Mouse (Mus musculus): Measurements from ENCODE around the gene Ipo11.

The Ipo11 gene

GRCm38 (mm10) chr13:106936256-106937137, at the start of gene Ipo11:
Gene Ipo11 (minus strand): TSS chr13:106936958.
- in situ Hi-C loops (cut with MboI; ENCODE audit: unreplicated experiment in 2 of 2): loop anchor here (25.0 kb wide), 3 partner anchors 951 to 1226 kb away; partner anchors contain the start of genes Ercc8 (in 1 of the 2), Ndufaf2 (in 1 of the 2) and Smim15 (in 1 of the 2)

- in situ Hi-C loops (cut with MboI; ENCODE audit: unreplicated experiment in 2 of 2): no loop called here
These were observed 24.7 kb upstream of the Ipo11 start for GRCm38 (mm10) chr13:106961496-106961895.

- in situ Hi-C loops (cut with MboI; ENCODE audit: unreplicated experiment in 2 of 2): no loop called here
These were observed 23.8 kb upstream of the Ipo11 start for GRCm38 (mm10) chr13:106960557-106960956.

GRCm38 (mm10) chr13:106958286-106958685, 21.5 kb upstream of the Ipo11 start:
- in situ Hi-C loops (cut with MboI; ENCODE audit: unreplicated experiment in 2 of 2): no loop called here

- in situ Hi-C loops (cut with MboI; ENCODE audit: unreplicated experiment in 2 of 2): no loop called here
These were observed 20.8 kb upstream of the Ipo11 start for GRCm38 (mm10) chr13:106957554-106957953.

- in situ Hi-C loops (cut with MboI; ENCODE audit: unreplicated experiment in 2 of 2): no loop called here
These were observed 18.1 kb upstream of the Ipo11 start for GRCm38 (mm10) chr13:106954880-106955279.

- in situ Hi-C loops (cut with MboI; ENCODE audit: unreplicated experiment in 2 of 2): loop anchor here (5.0 to 25.0 kb wide), 7 partner anchors 155 to 1215 kb away; partner anchors contain the start of genes Ercc8 (in 2 of the 2), Ndufaf2 (in 2 of the 2) and Smim15 (in 2 of the 2)
These were observed 10.8 kb upstream of the Ipo11 start for GRCm38 (mm10) chr13:106947583-106947982.

- in situ Hi-C loops (cut with MboI; ENCODE audit: unreplicated experiment in 2 of 2): loop anchor here (5.0 to 25.0 kb wide), 7 partner anchors 155 to 1215 kb away; partner anchors contain the start of genes Ercc8 (in 2 of the 2), Ndufaf2 (in 2 of the 2) and Smim15 (in 2 of the 2)
These were observed 10.1 kb upstream of the Ipo11 start, which contains the start of gene Dimt1 for GRCm38 (mm10) chr13:106946594-106947540. Gene Dimt1 (plus strand): TSS chr13:106947127.

GRCm38 (mm10) chr13:106945518-106945917, 8.8 kb upstream of the Ipo11 start:
- in situ Hi-C loops (cut with MboI; ENCODE audit: unreplicated experiment in 2 of 2): loop anchor here (5.0 to 25.0 kb wide), 7 partner anchors 157 to 1217 kb away; partner anchors contain the start of genes Ercc8 (in 2 of the 2), Ndufaf2 (in 2 of the 2) and Smim15 (in 2 of the 2)

GRCm38 (mm10) chr13:106942721-106943120, 6.0 kb upstream of the Ipo11 start:
- in situ Hi-C loops (cut with MboI; ENCODE audit: unreplicated experiment in 2 of 2): loop anchor here (5.0 to 25.0 kb wide), 8 partner anchors 80 to 1220 kb away; partner anchors contain the start of genes Ercc8 (in 2 of the 2), Ndufaf2 (in 2 of the 2), Smim15 (in 2 of the 2) and Kif2a (in 1 of the 2)

GRCm38 (mm10) chr13:106941211-106941976, 4.6 kb upstream of the Ipo11 start:
- in situ Hi-C loops (cut with MboI; ENCODE audit: unreplicated experiment in 2 of 2): loop anchor here (5.0 to 25.0 kb wide), 8 partner anchors 81 to 1221 kb away; partner anchors contain the start of genes Ercc8 (in 2 of the 2), Ndufaf2 (in 2 of the 2), Smim15 (in 2 of the 2) and Kif2a (in 1 of the 2)

- in situ Hi-C loops (cut with MboI; ENCODE audit: unreplicated experiment in 2 of 2): loop anchor here (25.0 kb wide), 3 partner anchors 950 to 1225 kb away; partner anchors contain the start of genes Ercc8 (in 1 of the 2), Ndufaf2 (in 1 of the 2) and Smim15 (in 1 of the 2)
These were observed 347 bp upstream of the Ipo11 start for GRCm38 (mm10) chr13:106937138-106937472.

- in situ Hi-C loops (cut with MboI; ENCODE audit: unreplicated experiment in 2 of 2): loop anchor here (25.0 kb wide), 3 partner anchors 951 to 1226 kb away; partner anchors contain the start of genes Ercc8 (in 1 of the 2), Ndufaf2 (in 1 of the 2) and Smim15 (in 1 of the 2)
These were observed 895 bp downstream of the Ipo11 start for GRCm38 (mm10) chr13:106935871-106936255.

GRCm38 (mm10) chr13:106929201-106929600, 7.6 kb downstream of the Ipo11 start:
- in situ Hi-C loops (cut with MboI; ENCODE audit: unreplicated experiment in 2 of 2): loop anchor here (25.0 kb wide), 3 partner anchors 958 to 1233 kb away; partner anchors contain the start of genes Ercc8 (in 1 of the 2), Ndufaf2 (in 1 of the 2) and Smim15 (in 1 of the 2)

GRCm38 (mm10) chr13:106928296-106928695, 8.5 kb downstream of the Ipo11 start:
- in situ Hi-C loops (cut with MboI; ENCODE audit: unreplicated experiment in 2 of 2): loop anchor here (25.0 kb wide), 3 partner anchors 959 to 1234 kb away; partner anchors contain the start of genes Ercc8 (in 1 of the 2), Ndufaf2 (in 1 of the 2) and Smim15 (in 1 of the 2)

GRCm38 (mm10) chr13:106925921-106926320, 10.8 kb downstream of the Ipo11 start:
- in situ Hi-C loops (cut with MboI; ENCODE audit: unreplicated experiment in 2 of 2): loop anchor here (25.0 kb wide), 3 partner anchors 961 to 1236 kb away; partner anchors contain the start of genes Ercc8 (in 1 of the 2), Ndufaf2 (in 1 of the 2) and Smim15 (in 1 of the 2)

- in situ Hi-C loops (cut with MboI; ENCODE audit: unreplicated experiment in 2 of 2): loop anchor here (5.0 to 25.0 kb wide), 7 partner anchors 191 to 1971 kb away; partner anchors contain the start of gene Htr1a (in 2 of the 2)
These were observed 18.3 kb downstream of the Ipo11 start for GRCm38 (mm10) chr13:106918322-106919050.
